Mouse (Mus musculus): ENCODE data around the gene Adi1. TPM values are rescaled to one million over a fixed set of nuclear protein-coding genes. Genes with fewer than 3 reads are reported as not detected.

Adi1 gene
- polyA plus RNA-seq, 1 experiment from 2014 or later: 72.1 TPM

GRCm38 (mm10) chr12:28686199-28686879 lies 11.3 kb downstream of the Adi1 start:
- Histone ChIP-seq H3K27ac (replicated peaks; ENCODE audit: low read depth, low read length) (no peak overlapping the region), H3K4me2 (ENCODE audit: low read depth, severe bottlenecking) (no peak overlapping the region), H3K9ac (ENCODE audit: low read length) (no peak overlapping the region), H3K4me1 (ENCODE audit: control insufficient read depth, insufficient read depth, low read length) (no peaks in the 10 kb centered on the region), H3K36me3 (ENCODE audit: control insufficient read depth, insufficient read depth, low read length) (peaks cover 2% of the 10 kb centered on the region; the same call in 1 of the 2 replicates), H3K9me3 (ENCODE audit: control insufficient read depth, low read length) (no peaks in the 10 kb centered on the region), H3K4me3 (ENCODE audit: low read depth, low read length) (no peak overlapping the region), H3K27me3 (ENCODE audit: control insufficient read depth, insufficient read depth, low read length) (no peaks in the 10 kb centered on the region)
- ATAC-seq (ENCODE audit: insufficient number of reproducible peaks, low FRiP score, low TSS enrichment, low read depth) (no peak), DNase-seq (ENCODE audit: low spot score) (no peak)
- 83% methylated on average over 8 of the region's 8 CpGs for WGBS

GRCm38 (mm10) chr12:28688996-28689395 lies 14.0 kb downstream of the Adi1 start:
- H3K9me3 ChIP-seq (ENCODE audit: control insufficient read depth, low read length): no peaks in the 10 kb centered on the region
- H3K9ac ChIP-seq (ENCODE audit: low read length): no peak overlapping the region
- no peak overlapping the region for H3K4me2 ChIP-seq (ENCODE audit: low read depth, severe bottlenecking)
- no peak overlapping the region for H3K4me3 ChIP-seq (ENCODE audit: low read depth, low read length)
- H3K36me3 ChIP-seq (ENCODE audit: control insufficient read depth, insufficient read depth, low read length): peaks cover 3% of the 10 kb centered on the region; the same call in 1 of the 2 replicates
- ATAC-seq (ENCODE audit: insufficient number of reproducible peaks, low FRiP score, low TSS enrichment, low read depth) (no peak), DNase-seq (ENCODE audit: low spot score) (no peak)
- 93% methylated on average over 6 of the region's 6 CpGs for WGBS
- no peaks in the 10 kb centered on the region for H3K27me3 ChIP-seq (ENCODE audit: control insufficient read depth, insufficient read depth, low read length)
- no peaks in the 10 kb centered on the region for H3K4me1 ChIP-seq (ENCODE audit: control insufficient read depth, insufficient read depth, low read length)
- no peak overlapping the region for H3K27ac ChIP-seq (replicated peaks; ENCODE audit: low read depth, low read length)

- Histone ChIP-seq H3K27me3 (ENCODE audit: control insufficient read depth, insufficient read depth, low read length) (no peaks in the 10 kb centered on the region), H3K27ac (replicated peaks; ENCODE audit: low read depth, low read length) (no peak overlapping the region), H3K9ac (ENCODE audit: low read length) (no peak overlapping the region), H3K4me3 (ENCODE audit: low read depth, low read length) (no peak overlapping the region), H3K4me1 (ENCODE audit: control insufficient read depth, insufficient read depth, low read length) (no peaks in the 10 kb centered on the region), H3K36me3 (ENCODE audit: control insufficient read depth, insufficient read depth, low read length) (peaks cover 3% of the 10 kb centered on the region; the same call in 1 of the 2 replicates), H3K4me2 (ENCODE audit: low read depth, severe bottlenecking) (no peak overlapping the region), H3K9me3 (ENCODE audit: control insufficient read depth, low read length) (no peaks in the 10 kb centered on the region)
- WGBS: 91% methylated on average over 7 of the region's 7 CpGs
- DNase-seq (ENCODE audit: low spot score) (no peak), ATAC-seq (ENCODE audit: insufficient number of reproducible peaks, low FRiP score, low TSS enrichment, low read depth) (no peak)
Measured at GRCm38 (mm10) chr12:28690730-28691129, 15.7 kb downstream of the Adi1 start.

- no peak for DNase-seq (ENCODE audit: low spot score)
- Histone ChIP-seq H3K4me2 (ENCODE audit: low read depth, severe bottlenecking) (no peak overlapping the region), H3K4me3 (ENCODE audit: low read depth, low read length) (no peak overlapping the region), H3K9me3 (ENCODE audit: control insufficient read depth, low read length) (no peaks in the 10 kb centered on the region), H3K27me3 (ENCODE audit: control insufficient read depth, insufficient read depth, low read length) (no peaks in the 10 kb centered on the region), H3K9ac (ENCODE audit: low read length) (no peak overlapping the region), H3K4me1 (ENCODE audit: control insufficient read depth, insufficient read depth, low read length) (no peaks in the 10 kb centered on the region), H3K27ac (replicated peaks; ENCODE audit: low read depth, low read length) (no peak overlapping the region), H3K36me3 (ENCODE audit: control insufficient read depth, insufficient read depth, low read length) (peaks cover 5% of the 10 kb centered on the region; the same call in 1 of the 2 replicates)
- 71% methylated on average over 3 of the region's 3 CpGs for WGBS
- no peak for ATAC-seq (ENCODE audit: insufficient number of reproducible peaks, low FRiP score, low TSS enrichment, low read depth)
Measured at GRCm38 (mm10) chr12:28693738-28694137, 18.7 kb downstream of the Adi1 start.

- Histone ChIP-seq H3K27ac (replicated peaks; ENCODE audit: low read depth, low read length) (no peak overlapping the region), H3K36me3 (ENCODE audit: control insufficient read depth, insufficient read depth, low read length) (peaks cover 5% of the 10 kb centered on the region; the same call in 1 of the 2 replicates), H3K9me3 (ENCODE audit: control insufficient read depth, low read length) (no peaks in the 10 kb centered on the region), H3K9ac (ENCODE audit: low read length) (no peak overlapping the region), H3K27me3 (ENCODE audit: control insufficient read depth, insufficient read depth, low read length) (no peaks in the 10 kb centered on the region), H3K4me1 (ENCODE audit: control insufficient read depth, insufficient read depth, low read length) (no peaks in the 10 kb centered on the region), H3K4me3 (ENCODE audit: low read depth, low read length) (no peak overlapping the region), H3K4me2 (ENCODE audit: low read depth, severe bottlenecking) (no peak overlapping the region)
- ATAC-seq (ENCODE audit: insufficient number of reproducible peaks, low FRiP score, low TSS enrichment, low read depth) (no peak), DNase-seq (ENCODE audit: low spot score) (no peak)
- WGBS: 80% methylated on average over 2 of the region's 2 CpGs
Measured at GRCm38 (mm10) chr12:28694231-28694630, 19.2 kb downstream of the Adi1 start.

- Histone ChIP-seq H3K27ac (replicated peaks; ENCODE audit: low read depth, low read length) (no peak overlapping the region), H3K4me2 (ENCODE audit: low read depth, severe bottlenecking) (no peak overlapping the region), H3K36me3 (ENCODE audit: control insufficient read depth, insufficient read depth, low read length) (peaks cover 5% of the 10 kb centered on the region; the same call in 1 of the 2 replicates), H3K4me1 (ENCODE audit: control insufficient read depth, insufficient read depth, low read length) (no peaks in the 10 kb centered on the region), H3K9me3 (ENCODE audit: control insufficient read depth, low read length) (no peaks in the 10 kb centered on the region), H3K27me3 (ENCODE audit: control insufficient read depth, insufficient read depth, low read length) (no peaks in the 10 kb centered on the region), H3K4me3 (ENCODE audit: low read depth, low read length) (no peak overlapping the region), H3K9ac (ENCODE audit: low read length) (no peak overlapping the region)
- DNase-seq (ENCODE audit: low spot score) (no peak), ATAC-seq (ENCODE audit: insufficient number of reproducible peaks, low FRiP score, low TSS enrichment, low read depth) (no peak)
- 88% methylated on average over 7 of the region's 7 CpGs for WGBS
Measured at GRCm38 (mm10) chr12:28694776-28695175, 19.7 kb downstream of the Adi1 start.

- H3K27me3 ChIP-seq (ENCODE audit: control insufficient read depth, insufficient read depth, low read length): no peaks in the 10 kb centered on the region
- DNase-seq (ENCODE audit: low spot score) (no peak), ATAC-seq (ENCODE audit: insufficient number of reproducible peaks, low FRiP score, low TSS enrichment, low read depth) (no peak)
- H3K4me3 ChIP-seq (ENCODE audit: low read depth, low read length): no peak overlapping the region
- no peak overlapping the region for H3K27ac ChIP-seq (replicated peaks; ENCODE audit: low read depth, low read length)
- no peak overlapping the region for H3K9ac ChIP-seq (ENCODE audit: low read length)
- no peaks in the 10 kb centered on the region for H3K9me3 ChIP-seq (ENCODE audit: control insufficient read depth, low read length)
- no peaks in the 10 kb centered on the region for H3K4me1 ChIP-seq (ENCODE audit: control insufficient read depth, insufficient read depth, low read length)
- H3K36me3 ChIP-seq (ENCODE audit: control insufficient read depth, insufficient read depth, low read length): peaks cover 2% of the 10 kb centered on the region; the same call in 1 of the 2 replicates
- H3K4me2 ChIP-seq (ENCODE audit: low read depth, severe bottlenecking): no peak overlapping the region
- whole genome bisulfite sequencing: 75% methylated on average over 14 of the region's 14 CpGs
Measured at GRCm38 (mm10) chr12:28697821-28698595, 23.0 kb downstream of the Adi1 start.

GRCm38 (mm10) chr12:28699086-28699485 lies 24.1 kb downstream of the Adi1 start:
- Histone ChIP-seq H3K36me3 (ENCODE audit: control insufficient read depth, insufficient read depth, low read length) (peaks cover 2% of the 10 kb centered on the region; the same call in 1 of the 2 replicates), H3K4me1 (ENCODE audit: control insufficient read depth, insufficient read depth, low read length) (no peaks in the 10 kb centered on the region), H3K9me3 (ENCODE audit: control insufficient read depth, low read length) (no peaks in the 10 kb centered on the region), H3K4me2 (ENCODE audit: low read depth, severe bottlenecking) (no peak overlapping the region), H3K27me3 (ENCODE audit: control insufficient read depth, insufficient read depth, low read length) (no peaks in the 10 kb centered on the region), H3K4me3 (ENCODE audit: low read depth, low read length) (no peak overlapping the region), H3K27ac (replicated peaks; ENCODE audit: low read depth, low read length) (no peak overlapping the region), H3K9ac (ENCODE audit: low read length) (no peak overlapping the region)
- ATAC-seq (ENCODE audit: insufficient number of reproducible peaks, low FRiP score, low TSS enrichment, low read depth) (no peak), DNase-seq (ENCODE audit: low spot score) (no peak)
- 79% methylated on average over 5 of the region's 5 CpGs for WGBS
